Mouse (Mus musculus) cerebellum, adult 11-12 months (tissue): ENCODE measurements around the gene Bst1.
A peak's percentile ranks its signal among the peaks of the same experiment; 100 is the strongest.

ENCODE experiments used
- DNase-seq: peaks from one replicate; pipeline ENCODE4 v3.0.0; 2022

Bst1 gene

DNA sequence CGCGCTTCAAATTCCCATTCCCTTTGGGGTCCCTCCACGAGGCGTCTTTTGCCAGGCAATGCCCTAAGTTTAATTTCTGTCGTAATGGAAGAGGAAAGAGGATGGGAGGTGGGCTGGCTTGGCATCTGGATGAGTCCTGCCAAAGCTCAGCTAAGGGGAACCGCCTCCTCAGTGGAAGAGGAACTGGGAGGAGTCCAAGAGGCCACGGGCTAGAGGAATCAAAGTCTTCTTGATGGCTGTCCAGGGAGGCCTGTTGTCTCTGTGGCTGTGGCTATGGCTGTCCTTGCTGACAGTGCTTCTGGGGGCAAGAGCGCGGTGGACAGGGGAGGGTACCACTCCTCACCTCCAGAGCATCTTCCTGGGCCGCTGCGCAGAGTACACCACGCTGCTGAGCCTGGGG lies at the start of gene Bst1:
TSS of gene Bst1 (plus strand) at position 191 of the 400 bp plus-strand sequence.
- DNase-seq, result no peak

DNA sequence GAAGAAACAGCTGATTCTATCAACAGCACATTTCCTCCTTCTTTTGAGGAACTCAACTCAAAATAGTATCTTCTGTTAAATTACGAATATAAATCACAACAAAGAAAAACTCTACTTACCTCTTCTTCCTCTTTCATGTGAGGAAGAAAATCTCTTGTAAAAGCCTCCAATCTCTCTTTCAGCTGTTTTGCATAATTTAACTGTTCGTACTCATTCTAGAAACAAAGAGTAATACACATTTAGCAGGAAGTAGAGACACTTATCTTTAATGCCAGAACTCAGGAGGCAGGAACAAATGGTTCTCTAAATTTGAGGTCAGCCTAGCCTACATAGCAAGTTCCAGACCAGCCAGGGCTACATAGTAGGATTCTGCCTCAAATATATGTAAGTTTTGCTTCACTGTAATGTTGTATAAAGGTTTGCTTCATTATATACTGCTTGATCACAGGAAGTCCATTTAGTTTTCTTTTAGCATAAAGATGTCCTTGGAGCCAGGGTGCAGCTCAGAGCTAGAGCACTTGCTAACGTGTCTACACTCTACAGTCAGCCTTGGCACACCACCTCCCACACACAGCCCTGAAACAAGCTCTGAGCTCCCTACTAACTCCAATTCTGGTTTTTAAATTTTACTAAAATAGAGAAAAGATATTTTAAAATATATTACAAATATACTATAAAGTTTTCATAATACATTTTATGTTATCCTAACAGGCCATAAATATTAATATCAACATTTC lies 47.9 kb upstream of the Bst1 start:
- DNase-seq, result no peak

DNA sequence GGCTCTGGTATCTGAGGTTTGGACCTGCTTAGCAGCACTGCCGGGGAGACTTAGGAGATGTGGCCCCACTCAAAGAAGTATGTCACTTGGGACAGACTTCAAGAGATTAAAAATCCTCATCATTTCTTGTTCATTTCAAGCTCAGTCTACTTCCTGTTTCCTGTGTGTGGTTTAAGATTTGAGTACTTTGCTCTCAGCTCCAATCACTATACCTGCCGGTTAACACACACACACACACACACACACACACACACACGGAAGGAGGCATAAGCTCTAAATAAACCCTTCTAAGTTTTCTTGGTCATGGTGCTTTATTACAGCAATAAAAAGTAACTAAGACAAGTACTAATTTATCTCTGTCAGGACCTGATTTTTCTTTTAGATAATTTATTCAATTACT lies 47.1 kb upstream of the Bst1 start:
- no peak for DNase-seq

DNA sequence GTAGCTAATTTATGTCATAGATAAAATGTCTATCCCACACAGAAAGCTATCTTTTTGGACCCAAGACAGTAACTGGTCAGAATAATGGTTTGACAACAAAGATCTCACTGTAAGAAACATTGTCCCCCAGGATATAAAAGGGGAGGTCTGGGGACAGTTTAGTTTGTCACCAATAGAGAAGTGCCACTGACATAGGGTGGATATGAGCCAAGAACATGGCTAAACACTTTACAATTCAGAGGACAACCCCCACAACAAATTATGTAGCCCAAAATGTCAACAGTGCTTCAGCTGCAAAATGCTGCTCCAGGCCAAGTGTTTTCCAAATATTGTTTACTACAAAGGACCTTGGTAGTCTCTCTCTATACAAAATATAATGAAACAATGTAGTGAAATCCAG lies 42.3 kb upstream of the Bst1 start:
- no peak for DNase-seq

DNA sequence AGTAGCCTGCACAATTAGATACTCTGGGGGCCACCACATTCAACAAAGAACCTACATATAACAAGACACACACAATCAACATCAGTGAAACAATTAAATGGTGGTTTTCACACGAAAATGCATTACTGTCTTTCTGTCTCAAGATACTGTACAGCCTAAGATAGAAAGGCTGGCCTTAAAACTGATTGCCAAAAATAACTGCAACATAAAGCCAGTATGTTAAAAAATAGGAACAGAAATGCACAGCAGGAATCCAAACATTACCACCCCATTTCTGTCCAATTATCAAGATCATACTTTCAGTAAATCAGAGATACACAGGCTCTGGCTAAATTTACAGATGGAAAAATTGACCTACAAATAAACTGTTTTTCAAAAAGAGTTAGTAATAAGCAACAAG lies 41.7 kb upstream of the Bst1 start:
- DNase-seq, result no peak

DNA sequence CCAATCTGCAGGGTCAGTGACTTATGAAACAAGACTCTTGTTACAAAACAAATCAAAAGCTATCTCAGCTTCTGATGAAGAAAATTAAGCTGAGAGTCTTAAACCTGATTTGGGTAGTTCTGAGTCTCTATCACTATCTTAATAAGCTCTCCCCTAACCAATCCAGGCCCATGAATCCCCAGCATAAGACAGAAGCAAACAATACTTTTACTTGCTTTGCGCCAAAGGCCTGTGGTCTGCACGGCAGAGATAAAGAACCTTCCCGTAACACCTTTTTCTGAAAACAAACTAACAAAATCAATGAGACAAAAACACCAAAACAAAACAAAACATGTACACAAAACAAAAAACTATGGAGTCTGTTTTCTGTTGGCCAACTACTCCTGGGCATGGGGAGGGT lies 40.1 kb upstream of the Bst1 start:
- no peak for DNase-seq

DNA sequence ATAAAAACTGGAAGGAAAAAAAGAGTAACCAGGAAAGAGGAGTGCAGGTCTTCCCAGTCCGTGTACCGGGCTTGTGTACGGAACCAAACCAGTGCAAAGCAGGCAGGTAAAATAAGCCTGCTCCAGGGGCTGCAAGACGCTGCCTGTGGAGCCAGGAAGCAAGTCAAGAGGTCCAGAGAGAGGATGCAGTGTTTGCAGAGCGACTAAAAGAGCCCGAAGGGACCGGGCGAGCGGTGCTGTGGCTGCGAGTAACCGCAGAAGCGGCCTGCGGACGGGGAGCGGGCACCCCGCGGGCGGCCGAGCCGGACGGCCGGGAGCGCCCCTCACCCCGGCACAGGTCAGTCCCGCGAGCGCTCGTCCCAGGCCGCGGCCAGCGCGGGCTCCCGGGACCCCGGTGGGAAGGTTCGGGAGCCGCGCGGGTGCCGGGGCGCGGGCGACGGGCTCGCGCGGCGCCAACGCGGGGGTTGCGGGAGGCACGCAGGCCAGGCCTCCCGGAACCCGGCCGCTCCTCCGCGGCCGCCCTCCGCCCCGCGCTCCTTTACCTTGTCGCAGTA lies 37.2 kb upstream of the Bst1 start:
- no peak for DNase-seq

DNA sequence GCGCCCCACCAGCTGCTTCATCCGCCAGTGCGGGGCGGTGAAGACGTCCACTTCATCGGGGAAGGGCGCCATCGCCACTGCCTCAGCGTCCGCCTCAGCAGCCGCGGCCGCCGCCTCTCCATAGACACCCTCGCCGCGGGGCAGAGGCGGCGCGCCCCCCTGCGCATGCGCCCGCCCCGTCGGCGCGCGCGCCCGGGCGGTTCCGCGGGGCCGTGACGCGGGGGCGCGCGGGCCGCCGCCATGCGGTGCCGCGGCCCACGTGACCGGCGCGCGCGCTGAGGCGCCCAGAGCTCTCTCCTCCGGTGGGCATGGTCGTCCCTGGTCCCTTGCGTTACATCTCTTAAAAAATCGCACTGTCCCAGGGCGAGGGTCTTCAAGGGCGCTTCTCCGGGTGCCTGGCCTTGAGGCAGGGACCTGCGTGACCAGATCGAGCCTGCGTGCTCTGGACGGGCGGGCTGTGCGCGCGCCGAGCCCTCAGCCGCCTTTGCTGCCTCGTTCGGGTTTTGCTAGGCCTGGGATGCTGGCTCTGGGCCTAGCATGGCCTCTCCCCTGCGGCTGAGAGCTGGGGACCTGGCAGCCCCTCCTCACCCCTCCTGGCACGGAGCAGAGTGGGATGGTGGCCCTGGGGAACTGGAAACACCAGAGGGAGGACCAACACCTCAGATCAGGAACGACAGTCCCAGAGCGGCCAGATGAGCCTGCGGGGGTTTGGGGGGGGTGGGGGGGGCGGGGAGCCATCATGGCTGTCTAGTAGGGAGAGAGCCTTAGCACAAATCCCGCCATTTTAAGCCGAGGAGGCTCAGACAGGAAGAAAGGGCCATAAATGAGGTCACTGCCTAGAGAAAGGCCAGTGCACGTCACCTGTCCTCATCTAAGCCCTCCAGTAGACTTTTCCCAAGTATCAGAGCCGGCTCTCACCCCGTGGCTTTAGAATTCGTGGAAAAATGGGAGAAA lies 36.4 kb upstream of the Bst1 start:
- DNase-seq, result peak; percentile 87

DNA sequence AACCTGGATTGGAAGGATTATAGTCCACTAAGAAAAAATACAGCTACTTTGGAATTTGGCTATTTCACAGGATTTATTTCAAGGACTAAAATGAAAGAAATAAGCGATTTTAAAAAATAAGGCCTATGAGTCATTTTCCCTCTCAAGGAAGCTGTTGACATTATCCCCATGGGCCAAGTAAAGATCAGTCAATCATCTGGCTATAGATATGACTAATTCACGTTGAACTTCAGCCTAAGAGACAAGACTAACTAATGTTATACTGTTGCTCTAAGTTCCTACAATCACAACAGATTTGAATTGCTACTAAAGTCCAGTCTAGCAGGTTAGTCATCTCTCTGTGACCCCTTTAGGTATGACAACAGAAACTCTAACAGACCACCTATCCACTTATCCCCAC lies 34.7 kb upstream of the Bst1 start:
- no peak for DNase-seq

DNA sequence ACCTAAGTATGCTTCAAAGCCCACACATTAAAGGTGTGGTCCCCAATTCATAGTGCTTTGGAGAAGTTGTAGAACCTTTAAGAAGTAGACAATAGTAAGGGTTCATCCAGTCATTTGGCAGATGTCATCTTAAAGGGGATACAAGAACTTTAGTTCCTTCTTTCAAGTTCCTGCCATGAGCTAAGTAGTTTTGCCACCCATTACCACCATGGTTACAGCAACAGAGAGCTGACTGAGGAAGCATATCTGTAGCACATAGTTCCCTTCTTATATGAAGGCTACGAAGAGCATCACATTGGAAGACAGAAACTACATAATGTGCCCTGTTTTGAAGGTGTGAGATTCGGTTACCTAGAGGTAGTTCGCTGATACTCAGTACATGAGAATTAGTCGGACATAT lies 32.1 kb upstream of the Bst1 start:
- no peak for DNase-seq

DNA sequence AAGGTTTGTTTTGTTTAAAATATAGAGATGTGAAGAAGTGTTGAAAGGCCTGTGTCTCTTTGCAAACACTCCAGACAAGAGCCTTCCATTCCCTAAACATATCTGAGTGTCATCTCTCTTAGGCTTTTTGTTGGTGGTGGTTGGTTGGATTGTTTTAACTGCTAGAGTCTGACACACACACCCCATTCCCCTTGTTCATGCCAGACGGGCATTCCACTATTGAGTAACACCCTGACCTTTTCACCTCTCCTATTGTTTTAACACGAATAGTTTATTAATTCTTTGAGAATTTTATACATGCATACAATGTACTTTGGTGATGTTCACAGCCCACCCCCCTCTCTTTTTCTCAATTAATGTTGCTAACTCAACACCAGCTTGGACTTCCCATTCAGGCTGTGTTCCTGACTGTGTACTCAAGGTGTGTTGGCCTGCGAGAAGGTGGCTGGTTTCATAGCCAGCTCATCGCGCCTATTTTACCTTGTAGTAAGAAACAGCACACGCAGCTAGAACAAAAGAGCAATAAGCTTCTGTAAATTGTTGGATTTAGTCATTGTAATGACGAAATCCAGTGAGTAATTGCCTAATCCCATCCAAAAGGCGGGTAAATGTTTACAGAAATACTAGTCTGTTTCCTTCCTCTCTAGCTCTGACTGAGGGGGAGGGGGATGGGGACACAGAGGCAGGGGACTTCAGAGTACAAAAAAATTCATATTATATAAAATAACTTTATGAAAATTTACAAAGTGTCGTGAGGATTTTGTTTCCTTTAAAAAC lies 30.5 kb upstream of the Bst1 start:
- DNase-seq, result no peak

DNA sequence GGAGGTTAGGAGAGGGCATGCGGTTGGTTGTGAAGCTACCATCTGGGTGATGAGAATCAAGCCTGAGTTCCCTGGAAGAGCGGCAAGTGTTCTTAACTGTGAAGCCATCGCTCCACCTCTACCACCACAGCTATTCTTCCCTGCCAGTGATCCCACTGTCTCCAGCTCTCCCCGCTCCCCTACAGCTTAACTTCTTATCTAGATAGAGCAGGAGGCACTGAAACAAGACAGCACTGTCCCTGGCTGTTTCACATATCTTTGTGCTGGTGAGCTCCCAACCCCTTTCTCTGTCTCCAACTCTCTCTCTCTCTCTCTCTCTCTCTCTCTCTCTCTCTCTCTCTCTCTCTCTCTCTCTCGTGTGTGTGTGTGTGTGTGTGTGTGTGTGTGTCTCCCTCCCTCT lies 26.3 kb upstream of the Bst1 start:
- no peak for DNase-seq

DNA sequence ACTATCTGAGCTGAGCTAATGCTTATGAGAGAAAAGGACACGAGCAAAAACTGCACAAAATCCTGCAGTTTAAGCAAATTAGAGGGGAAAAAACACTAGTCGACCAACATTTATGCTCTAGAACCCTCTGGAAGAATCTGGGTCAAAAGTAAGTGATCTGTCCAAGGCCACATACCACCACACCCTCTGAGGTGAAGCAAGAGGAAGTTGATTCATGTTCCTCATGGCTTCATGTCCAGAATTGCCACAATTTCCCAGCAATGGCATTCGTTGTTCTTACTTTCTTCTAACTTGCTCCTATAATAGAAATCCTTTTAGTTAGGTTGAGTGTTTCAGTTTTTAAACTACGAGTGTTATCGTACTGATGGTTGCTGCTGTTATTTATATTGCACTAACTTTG lies 19.2 kb upstream of the Bst1 start:
- no peak for DNase-seq

DNA sequence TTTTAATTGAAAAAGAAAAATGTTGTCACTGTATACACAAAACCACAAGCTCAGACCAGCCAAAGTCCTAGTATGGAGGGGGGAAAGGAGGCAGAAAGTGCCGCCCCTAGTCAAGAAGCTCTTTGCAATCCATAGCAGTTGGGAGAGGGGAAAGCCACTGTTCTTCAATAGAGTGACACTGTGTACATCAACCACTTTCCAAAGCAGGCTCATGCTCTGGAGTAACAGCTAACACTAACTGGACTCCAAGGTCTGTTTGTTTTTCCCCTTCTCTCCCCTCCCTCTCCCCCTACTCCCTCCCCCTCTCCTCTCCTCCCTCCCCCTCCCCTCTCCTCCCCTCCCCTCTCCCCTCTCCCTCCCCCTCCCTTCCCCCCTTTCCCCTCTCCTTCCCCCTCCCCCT lies 18.0 kb upstream of the Bst1 start:
- DNase-seq, result no peak

DNA sequence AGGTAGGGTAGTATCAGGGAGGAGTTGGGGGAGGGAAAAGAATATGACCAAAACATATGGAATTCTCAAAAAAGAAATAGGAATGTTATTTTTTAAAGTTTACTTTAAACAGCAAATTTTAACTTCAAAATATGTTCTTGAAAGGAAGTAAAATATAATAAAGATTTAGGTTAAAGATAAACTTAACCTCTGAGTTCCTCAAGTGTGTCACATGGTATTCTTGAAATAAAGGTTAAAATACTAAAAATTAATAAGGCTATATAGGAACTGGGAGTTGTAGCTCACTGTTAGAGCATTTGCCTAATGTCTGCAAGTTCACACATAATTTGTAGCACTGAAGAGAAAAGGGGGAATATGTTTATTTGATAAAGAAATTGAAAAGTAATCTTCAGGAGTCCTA lies 17.4 kb upstream of the Bst1 start:
- DNase-seq, result no peak

DNA sequence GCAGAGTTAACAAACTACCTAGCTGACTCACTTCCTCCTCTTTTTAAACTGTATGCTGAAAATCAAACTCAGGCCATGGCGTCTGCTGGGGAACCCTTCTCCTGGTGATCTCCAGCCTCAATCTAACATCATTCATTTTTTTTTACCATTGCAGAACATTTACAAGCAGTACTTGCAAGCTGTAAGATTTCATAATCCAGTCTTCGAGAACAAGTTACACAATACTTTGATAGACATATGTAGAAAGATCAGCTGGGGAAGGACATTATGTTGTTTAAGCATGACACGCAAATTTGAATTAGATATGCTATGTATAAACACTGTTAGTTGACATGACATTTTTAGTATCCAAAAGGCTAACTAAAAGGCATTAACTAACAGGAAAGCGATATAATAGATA lies 16.9 kb upstream of the Bst1 start:
- no peak for DNase-seq

DNA sequence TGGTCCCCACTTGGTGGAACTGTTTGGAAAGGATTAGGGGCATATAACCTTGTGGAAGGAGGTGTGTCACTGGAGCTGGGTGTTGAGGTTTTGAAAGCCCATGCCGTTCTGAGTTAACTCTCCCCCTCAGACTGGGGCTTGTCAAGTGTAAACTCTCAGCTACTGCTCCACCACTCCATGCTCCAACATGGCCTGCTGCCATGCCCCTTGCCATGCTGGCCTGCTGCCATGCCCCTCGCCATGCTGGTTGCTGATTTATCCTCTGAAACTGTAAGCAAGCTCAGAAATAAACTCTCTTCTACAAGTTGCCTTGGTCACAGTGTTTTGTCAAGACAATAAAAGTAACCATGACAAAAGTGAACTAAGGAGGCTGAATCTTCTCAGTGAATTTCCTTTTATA lies 13.3 kb upstream of the Bst1 start:
- no peak for DNase-seq

DNA sequence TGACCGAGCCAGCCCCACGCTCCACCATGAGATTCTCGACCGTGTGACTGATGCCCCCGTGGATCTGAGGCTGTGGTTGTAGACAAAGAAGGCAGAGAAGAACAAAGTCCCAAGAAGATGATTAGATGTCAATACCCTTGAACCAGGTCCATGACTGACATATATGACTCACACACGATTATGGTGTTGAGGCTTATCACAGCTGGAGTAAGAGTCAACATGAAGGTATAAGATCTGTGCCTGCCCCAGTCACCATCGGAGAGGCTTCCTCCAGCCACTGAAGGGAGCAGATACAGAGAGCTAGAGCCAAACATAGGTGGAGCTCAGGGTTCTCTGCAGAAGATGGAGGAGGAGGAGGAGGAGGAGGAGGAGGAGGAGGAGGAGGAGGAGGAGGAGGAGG lies 12.3 kb upstream of the Bst1 start:
- no peak for DNase-seq

DNA sequence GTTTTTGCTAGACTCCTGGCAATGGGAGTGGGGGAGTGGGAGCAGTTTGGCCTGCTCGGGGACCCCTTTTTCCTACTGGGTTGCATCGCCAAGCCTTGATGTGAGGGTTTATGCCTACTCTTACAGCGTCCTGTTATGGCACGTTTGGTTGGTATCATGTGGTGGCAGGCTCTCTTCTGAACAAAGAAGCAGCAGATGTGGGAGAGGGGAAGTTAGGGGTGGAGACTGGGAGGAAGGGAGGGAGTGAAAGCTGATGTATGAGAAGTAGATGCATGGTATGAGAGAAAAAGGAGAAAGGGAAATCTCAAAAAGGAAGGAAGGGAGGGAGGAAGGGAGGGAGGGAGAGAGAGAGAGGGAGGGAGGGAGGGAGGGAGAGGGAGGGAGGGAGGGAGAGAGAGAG lies 11.8 kb upstream of the Bst1 start:
- no peak for DNase-seq

DNA sequence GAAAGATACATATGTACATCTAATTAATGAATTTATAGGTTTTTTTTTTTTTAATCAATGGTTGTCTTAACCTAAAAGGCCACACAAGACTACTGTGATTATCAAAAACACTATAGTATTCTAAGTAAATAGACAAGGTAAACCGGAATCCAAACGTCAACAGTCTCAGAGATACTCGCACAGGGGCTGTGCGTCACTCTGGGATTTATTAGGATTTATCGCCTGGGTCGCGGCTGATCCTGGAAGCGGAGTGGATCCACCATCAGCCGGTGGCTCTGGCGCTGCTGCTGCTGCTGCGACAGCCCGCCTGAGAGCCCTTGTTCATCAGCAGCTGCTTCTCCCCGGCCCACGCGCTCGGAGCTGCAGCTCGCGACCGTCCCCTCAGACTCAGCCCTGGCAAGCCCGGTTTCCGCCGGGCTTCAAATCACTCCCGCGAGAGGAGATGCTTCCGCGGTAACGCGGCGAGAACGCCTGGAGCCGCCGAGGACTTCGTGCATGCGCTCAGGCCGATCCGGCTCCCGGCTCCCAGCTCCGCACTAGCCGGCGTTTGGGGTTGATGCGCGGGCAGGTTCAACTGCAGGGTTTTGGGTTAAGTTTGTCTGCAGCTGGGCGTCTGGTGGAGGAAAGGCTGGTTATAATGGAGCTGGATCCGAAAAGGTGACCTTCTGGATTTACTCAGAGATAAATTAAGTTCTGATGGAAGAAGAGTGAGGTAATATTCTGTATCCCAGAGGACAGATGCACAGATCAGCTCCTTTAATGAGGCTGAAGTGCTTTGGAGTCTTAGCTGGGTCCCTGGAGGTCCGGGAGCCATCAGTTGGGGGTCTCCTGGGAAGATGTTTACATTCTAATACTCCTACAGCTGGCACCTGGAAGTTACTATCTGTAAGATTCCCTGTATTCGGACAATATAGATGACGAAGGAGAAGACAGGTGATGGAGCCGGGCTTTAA lies 10.7 kb upstream of the Bst1 start:
- DNase-seq, result peak; percentile 47

DNA sequence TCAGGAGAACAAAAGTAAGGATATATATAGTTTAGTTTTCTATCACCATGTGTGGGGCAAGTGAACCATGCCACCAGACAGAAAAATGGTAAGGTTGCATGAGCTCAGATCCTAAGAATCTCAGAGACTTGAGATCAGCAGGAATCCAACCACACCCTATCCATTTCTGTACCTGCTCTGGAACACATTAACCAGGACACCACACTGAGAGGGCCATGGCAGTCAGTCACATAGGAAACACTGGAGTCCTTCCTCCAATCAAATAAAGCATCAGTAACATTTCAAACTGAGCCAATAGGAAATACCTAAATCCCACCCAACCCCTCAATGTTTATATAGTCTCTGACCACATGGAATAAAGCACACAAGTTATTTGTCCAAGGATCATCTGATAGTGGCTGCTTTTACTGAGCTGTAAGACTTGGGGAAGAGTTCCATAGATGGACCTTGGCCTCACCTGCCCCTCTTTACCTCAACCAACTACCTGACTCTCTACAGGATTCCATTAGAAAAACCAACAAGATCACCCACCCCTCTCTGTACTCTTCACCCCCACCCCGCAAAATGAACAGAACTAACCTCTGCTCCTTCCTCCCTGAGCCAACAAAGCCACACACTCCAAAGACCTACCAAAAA lies 8.1 kb upstream of the Bst1 start:
- no peak for DNase-seq

DNA sequence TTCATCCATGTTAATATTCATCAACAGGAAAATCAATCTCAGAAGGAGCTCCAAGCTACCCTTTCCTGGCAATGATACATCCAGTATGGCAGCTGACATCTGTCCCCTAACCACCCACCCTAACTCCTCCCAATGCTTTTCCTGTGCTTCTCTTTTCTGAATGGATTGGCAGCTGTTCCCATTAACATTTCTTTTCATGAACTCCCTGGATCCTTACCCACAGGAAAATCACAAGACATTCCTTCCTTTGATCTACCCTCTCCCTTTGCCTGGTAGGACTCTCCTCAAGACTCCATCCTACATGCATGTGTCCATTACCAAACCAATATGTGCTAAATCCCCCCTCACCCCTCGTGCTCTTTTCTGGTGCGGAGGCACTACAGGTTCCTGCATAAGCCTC lies 4.1 kb upstream of the Bst1 start:
- no peak for DNase-seq
